Comparison of ENCODE assay signal across 10 mouse cellular contexts in genomic region chr5:122243781-122244523, GRCm38 (mm10). TPM values are rescaled to one million over a fixed set of nuclear protein-coding genes. Genes with fewer than 3 reads are reported as not detected.
A peak's percentile ranks its signal among the peaks of the same experiment; 100 is the strongest.
DNase-seq lines count a peak whose midpoint lies in the region.
"Had no signal": no experiment of that assay in that cellular context is flagged by ENCODE, and none has a peak within 500 bp of the region (broad histone marks: within the 10 kb centered on the region; RNA-seq: fewer than 3 reads in every experiment).

No protein-coding gene starts in this region.

- peak; percentile 92 for DNase-seq in heart, adult 11 months
- no peak for DNase-seq in heart, adult 18-20 months
- peak; percentile 57 for DNase-seq in right cerebral cortex, adult 18-20 months
- DNase-seq in right cerebral cortex, postnatal 4 days: no peak
- DNase-seq in left cerebral cortex, adult 8-10 months (ENCODE audit: low spot score in 2 of 2): peak; percentile 40 to 56
- peak; percentile 40 to 45 for DNase-seq in right cerebral cortex, postnatal 36 days (ENCODE audit: low spot score in 2 of 2)
- DNase-seq in MN1 (ENCODE audit: low spot score): no peak
- DNase-seq in gastrocnemius, postnatal 25 days: no peak
- DNase-seq: gastrocnemius, postnatal 10 days; kidney, adult 2 months had no signal

RNA-seq across cellular contexts. Expression of gene Tctn1, which starts 20.3 kb away (rescaled TPM):
- total RNA-seq in heart, adult 18-20 months (2021): 1 to 10 TPM; 2.8 to 4.9 TPM
- 10 to 100 TPM; 15.0 to 16.6 (median 15.7) TPM for total RNA-seq in left cerebral cortex, adult 8-10 months (2022)
- 1 to 10 TPM; 1.9 to 2.2 TPM for total RNA-seq in gastrocnemius, postnatal 25 days (2021)

RNA-seq across cellular contexts. Expression of gene Hvcn1, which starts 37.3 kb away (rescaled TPM):
- total RNA-seq in heart, adult 18-20 months (2021): 1 to 10 TPM; 1.7 to 6.8 TPM
- total RNA-seq in left cerebral cortex, adult 8-10 months (2022): 10 to 100 TPM in 1 of 4 experiments, 1 to 10 TPM in 3; 4.2 to 11.2 (median 6.9) TPM
- 1 to 10 TPM in 1 of 2 experiments, under 1 TPM in 1; 0.67 to 1.1 TPM for total RNA-seq in gastrocnemius, postnatal 25 days (2021)

RNA-seq across cellular contexts. Expression of gene Pptc7, which starts 40.2 kb away (rescaled TPM):
- total RNA-seq in heart, adult 18-20 months (2021): 100 to 1,000 TPM; 112 to 135 TPM
- 10 to 100 TPM; 44.8 to 52.2 (median 48.8) TPM for total RNA-seq in left cerebral cortex, adult 8-10 months (2022)
- total RNA-seq in gastrocnemius, postnatal 25 days (2021): 10 to 100 TPM; 78.9 to 87.0 TPM

Comparison
In these comparisons a context has a peak if more than half of its experiments do, and no peak if none do; other contexts are left out.
1. DNase-seq: peak in heart, adult 11 months (single experiment), right cerebral cortex, adult 18-20 months (single experiment), left cerebral cortex, adult 8-10 months (2 of 2) and right cerebral cortex, postnatal 36 days (2 of 2); none in heart, adult 18-20 months (0 of 2), right cerebral cortex, postnatal 4 days (single experiment), MN1 (single experiment) and gastrocnemius, postnatal 25 days (single experiment).